Mouse (Mus musculus) neural tube, embryonic 11.5 days (tissue): ENCODE results near the gene Dusp2. TPM values are rescaled to one million over a fixed set of nuclear protein-coding genes. Genes with fewer than 3 reads are reported as not detected.

Experiments
- ATAC-seq: fragments of 200-750 bp; cut with Nextera tagmentation; 2 replicates; pipeline ENCODE4 v1.8.0; 2017; ENCODE audit warnings: moderate number of reproducible peaks, mild to moderate bottlenecking, moderate TSS enrichment, moderate library complexity; ENCODE audit not compliant: insufficient read depth, low FRiP score, low TSS enrichment
- DNase-seq: peaks from one replicate; pipeline ENCODE4 v3.0.0-alpha.2; 2015; ENCODE audit warnings: low spot score
- H3K27ac ChIP-seq: fragments of 300-500 bp; sonication (generic); 2 replicates; pipeline ENCODE4 v1.5.1; 2014; ENCODE audit warnings: low read depth, mild to moderate bottlenecking, low read length
- H3K27me3 ChIP-seq: fragments of 300-500 bp; sonication (generic); 2 replicates; pipeline ENCODE4 v1.6.1; 2014; ENCODE audit warnings: mild to moderate bottlenecking, low read length, mixed read lengths; ENCODE audit not compliant: control insufficient read depth, insufficient read depth
- H3K36me3 ChIP-seq: fragments of 300-500 bp; sonication (generic); 2 replicates; pipeline ENCODE4 v1.6.1; 2014; ENCODE audit warnings: mild to moderate bottlenecking, low read length, moderate library complexity, mixed read lengths; ENCODE audit not compliant: control insufficient read depth, insufficient read depth
- H3K4me1 ChIP-seq: fragments of 300-500 bp; sonication (generic); 2 replicates; pipeline ENCODE4 v1.6.1; 2014; ENCODE audit warnings: low read length, mixed read lengths; ENCODE audit not compliant: control insufficient read depth, insufficient read depth
- H3K4me2 ChIP-seq: fragments of 300-500 bp; sonication (generic); 2 replicates; pipeline ENCODE4 v1.6.1; 2014; ENCODE audit warnings: low read depth, mild to moderate bottlenecking, moderate library complexity
- H3K4me3 ChIP-seq: fragments of 300-500 bp; sonication (generic); 2 replicates; pipeline ENCODE4 v1.5.1; 2014; ENCODE audit warnings: low read depth, low read length
- H3K9ac ChIP-seq: fragments of 300-500 bp; sonication (generic); 2 replicates; pipeline ENCODE4 v1.6.1; 2014; ENCODE audit warnings: mild to moderate bottlenecking, low read length
- H3K9me3 ChIP-seq: fragments of 300-500 bp; sonication (generic); 2 replicates; pipeline ENCODE4 v1.6.1; 2016; ENCODE audit warnings: low read length; ENCODE audit not compliant: control insufficient read depth
- WGBS: fragments of 180-500 bp; shearing (Covaris S2); extraction: QIAGEN DNeasy Blood & Tissue Kit; methylation state at CpG from one replicate; pipeline ENCODE4 v1.1.7; 2014; 5-methylcytosine and 5-hydroxymethylcytosine counted together
- polyA plus RNA-seq: library from polyadenylated mRNA; unstranded; fragments of >200 nt; fragmentation: Nextera tagmentation; extraction: Ambion mirVana; gene quantifications from 2 replicates; pipeline ENCODE4 v1.2.1, GENCODE M21; 2014

Dusp2 gene
- polyA plus RNA-seq, 1 experiment from 2014 or later, result 7.0 TPM

- H3K27ac ChIP-seq, result no peak overlapping the region
- no peak overlapping the region for H3K9ac ChIP-seq
- H3K4me3 ChIP-seq, result peak overlapping the region; percentile 38
- peaks cover 50% of the 10 kb centered on the region for H3K27me3 ChIP-seq
- no peak for DNase-seq
- H3K9me3 ChIP-seq, result no peaks in the 10 kb centered on the region
- ATAC-seq, result no peak
- no peaks in the 10 kb centered on the region for H3K36me3 ChIP-seq
- H3K4me2 ChIP-seq, result peak overlapping the region; percentile 57
- H3K4me1 ChIP-seq, result peaks cover 5% of the 10 kb centered on the region; the same call in 1 of the 2 replicates
- 8% methylated on average over 20 of the region's 20 CpGs for WGBS
These were observed 27.7 kb downstream of the Dusp2 start for GRCm38 (mm10) chr2:127363696-127364095.

GRCm38 (mm10) chr2:127364452-127364851 lies 28.5 kb downstream of the Dusp2 start:
- H3K27me3 ChIP-seq, result peaks cover 50% of the 10 kb centered on the region

GRCm38 (mm10) chr2:127367126-127367820 lies 31.3 kb downstream of the Dusp2 start:
- Histone ChIP-seq H3K27me3 (peaks cover 40% of the 10 kb centered on the region), H3K9me3 (no peaks in the 10 kb centered on the region), H3K4me1 (peaks cover 5% of the 10 kb centered on the region; the same call in 1 of the 2 replicates), H3K4me2 (no peak overlapping the region), H3K9ac (no peak overlapping the region), H3K27ac (no peak overlapping the region), H3K4me3 (no peak overlapping the region), H3K36me3 (no peaks in the 10 kb centered on the region)
- 68% methylated on average over 10 of the region's 10 CpGs for WGBS
- no peak for DNase-seq
- no peak for ATAC-seq

More at GRCm38 (mm10) chr2:127364452-127364851, 28.5 kb downstream of the Dusp2 start:
- H3K27ac ChIP-seq, result no peak overlapping the region
- ATAC-seq (no peak), DNase-seq (no peak)
- H3K36me3 ChIP-seq, result no peaks in the 10 kb centered on the region
- H3K4me1 ChIP-seq, result peaks cover 5% of the 10 kb centered on the region; the same call in 1 of the 2 replicates
- no peak overlapping the region for H3K9ac ChIP-seq
- H3K4me2 ChIP-seq, result no peak overlapping the region
- 0 out of 2 replicates have a peak overlapping the region, but pooled peaks have one; percentile 4 for H3K4me3 ChIP-seq
- H3K9me3 ChIP-seq, result no peaks in the 10 kb centered on the region
- WGBS, result 22% methylated on average over 8 of the region's 8 CpGs

- peak overlapping the region; percentile 8; the same call in 1 of the 2 replicates for H3K4me2 ChIP-seq
- H3K4me3 ChIP-seq, result no peak overlapping the region
- DNase-seq, result no peak
- no peak overlapping the region for H3K27ac ChIP-seq
- H3K36me3 ChIP-seq, result no peaks in the 10 kb centered on the region
- no peaks in the 10 kb centered on the region for H3K9me3 ChIP-seq
- no peak overlapping the region for H3K9ac ChIP-seq
- no peaks in the 10 kb centered on the region for H3K4me1 ChIP-seq
- peaks cover 16% of the 10 kb centered on the region for H3K27me3 ChIP-seq
- no peak for ATAC-seq
- 70% methylated on average over 5 of the region's 5 CpGs for WGBS
These were observed 33.9 kb downstream of the Dusp2 start for GRCm38 (mm10) chr2:127369703-127370376.

GRCm38 (mm10) chr2:127370561-127371483 lies 34.9 kb downstream of the Dusp2 start:
- DNase-seq (no peak), ATAC-seq (no peak)
- H3K4me2 ChIP-seq, result no peak overlapping the region
- H3K9me3 ChIP-seq, result no peaks in the 10 kb centered on the region
- H3K4me3 ChIP-seq, result no peak overlapping the region
- no peak overlapping the region for H3K27ac ChIP-seq
- peaks cover 6% of the 10 kb centered on the region for H3K27me3 ChIP-seq
- no peak overlapping the region for H3K9ac ChIP-seq
- H3K36me3 ChIP-seq, result no peaks in the 10 kb centered on the region
- WGBS, result 51% methylated on average over 9 of the region's 9 CpGs
- H3K4me1 ChIP-seq, result no peaks in the 10 kb centered on the region

GRCm38 (mm10) chr2:127371484-127371861 lies 35.5 kb downstream of the Dusp2 start:
- peaks cover 2% of the 10 kb centered on the region; the same call in 1 of the 2 replicates for H3K27me3 ChIP-seq
- H3K4me2 ChIP-seq, result no peak overlapping the region
- no peak overlapping the region for H3K9ac ChIP-seq
- no peak overlapping the region for H3K4me3 ChIP-seq
- H3K36me3 ChIP-seq, result no peaks in the 10 kb centered on the region
- H3K9me3 ChIP-seq, result no peaks in the 10 kb centered on the region
- no peak overlapping the region for H3K27ac ChIP-seq
- no peaks in the 10 kb centered on the region for H3K4me1 ChIP-seq
- ATAC-seq, result no peak
- no CpG with 5 or more reads among the region's 1 CpGs for WGBS
- no peak for DNase-seq

- 100% methylated on average over 2 of the region's 2 CpGs for WGBS
- Histone ChIP-seq H3K4me3 (no peak overlapping the region), H3K36me3 (no peaks in the 10 kb centered on the region), H3K9me3 (no peaks in the 10 kb centered on the region), H3K27me3 (no peaks in the 10 kb centered on the region), H3K4me1 (no peaks in the 10 kb centered on the region), H3K9ac (no peak overlapping the region), H3K4me2 (no peak overlapping the region), H3K27ac (no peak overlapping the region)
- DNase-seq (no peak), ATAC-seq (no peak)
These were observed 36.1 kb downstream of the Dusp2 start for GRCm38 (mm10) chr2:127372082-127372481.

GRCm38 (mm10) chr2:127374131-127374530 lies 38.2 kb downstream of the Dusp2 start:
- Histone ChIP-seq H3K4me1 (0 out of 2 replicates have a peak, but pooled peaks cover 3% of the 10 kb centered on the region), H3K27me3 (no peaks in the 10 kb centered on the region), H3K4me2 (no peak overlapping the region), H3K9me3 (no peaks in the 10 kb centered on the region), H3K27ac (no peak overlapping the region), H3K36me3 (no peaks in the 10 kb centered on the region), H3K9ac (no peak overlapping the region), H3K4me3 (no peak overlapping the region)
- ATAC-seq (no peak), DNase-seq (no peak)
- 90% methylated on average over 3 of the region's 3 CpGs for WGBS
